Mouse (Mus musculus) E14TG2a.4 (cell line): ENCODE measurements around the gene Uts2b.

Experiments used
- CTCF ChIP-seq: conservative IDR thresholded peaks from 2 replicates; pipeline ENCODE4 v1.5.1; 2014; ENCODE audit warnings: low read length
- NANOG ChIP-seq: IDR thresholded peaks from 2 replicates; pipeline ENCODE4 v1.6.1; 2014; ENCODE audit warnings: borderline replicate concordance, low read length, mixed read lengths

GRCm38 (mm10) chr16:27374139-27374538 is 4.1 kb upstream of the Uts2b start:
- no peak for TF ChIP-seq CTCF
- no peak for TF ChIP-seq NANOG
